Mouse (Mus musculus) stomach, embryonic 16.5 days (tissue): ENCODE results near the gene Psmd1. TPM values are rescaled to one million over a fixed set of nuclear protein-coding genes. Genes with fewer than 3 reads are reported as not detected.

Experiments used
- polyA plus RNA-seq: library from polyadenylated mRNA; unstranded; fragments of >200 nt; fragmentation: Nextera tagmentation; extraction: Ambion mirVana; gene quantifications from 2 replicates; pipeline ENCODE4 v1.2.1, GENCODE M21; 2015

Gene Psmd1
- polyA plus RNA-seq, 1 experiment from 2014 or later, result 150 TPM

Other genes with a start within 250 kb of the Psmd1 start
- gene Itm2c, start 170.1 kb upstream of the Psmd1 start, polyA plus RNA-seq, result 168 and 175 TPM in 2 replicates
- gene 4933407L21Rik, start 135.9 kb upstream of the Psmd1 start, polyA plus RNA-seq, result 0.44 and 0.51 TPM in 2 replicates
- gene Gpr55, start 103.4 kb upstream of the Psmd1 start, polyA plus RNA-seq, result 0.04 and 0.10 TPM in 2 replicates
- not detected in 2 replicates for gene Spata3, start 47.6 kb upstream of the Psmd1 start, polyA plus RNA-seq
- gene 2810459M11Rik, start 18.5 kb upstream of the Psmd1 start, polyA plus RNA-seq, result 3.3 TPM in 2 replicates
- gene Htr2b, start 47.6 kb downstream of the Psmd1 start, polyA plus RNA-seq, result 0.82 and 0.98 TPM in 2 replicates
- gene Gm21972, start 69.2 kb downstream of the Psmd1 start, polyA plus RNA-seq, result not detected in 2 replicates
- gene Armc9, start 90.4 kb downstream of the Psmd1 start, polyA plus RNA-seq, result 17.1 and 19.1 TPM in 2 replicates
- gene B3gnt7, start 238.4 kb downstream of the Psmd1 start, polyA plus RNA-seq, result 4.6 and 4.8 TPM in 2 replicates